Comparison of ENCODE assay signal across 17 mouse cellular contexts in the genomic region with DNA sequence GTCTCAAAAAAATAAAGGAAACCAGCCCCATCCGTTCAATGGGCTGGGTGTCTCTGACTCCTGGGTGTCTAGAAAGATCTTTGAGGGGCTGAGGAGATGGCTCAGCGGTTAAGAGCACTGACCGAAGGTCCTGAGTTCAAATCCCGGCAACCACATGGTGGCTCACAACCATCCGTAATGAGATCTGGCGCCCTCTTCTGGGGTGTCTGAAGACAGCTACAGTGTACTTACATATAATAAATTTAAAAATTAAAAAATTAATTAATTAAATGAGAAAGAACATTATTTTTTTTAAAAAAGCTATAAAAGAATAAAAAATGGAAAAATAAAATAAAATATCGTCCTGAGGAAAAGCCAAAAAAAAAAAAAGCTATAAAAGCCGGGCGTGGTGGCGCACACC. TPM values are rescaled to one million over a fixed set of nuclear protein-coding genes. Genes with fewer than 3 reads are reported as not detected.
DNase-seq lines count a peak whose midpoint lies in the region; ATAC-seq and TF ChIP-seq lines count a peak whose summit lies in the region.
"Not testable (repeated sequence)": the region's sequence is repeated elsewhere in the genome, so short reads cannot be mapped to it uniquely, and the experiment has no call there.
"Had no signal": no experiment of that assay in that cellular context is flagged by ENCODE, and none has a peak within 500 bp of the region (broad histone marks: within the 10 kb centered on the region; RNA-seq: fewer than 3 reads in every experiment).

No protein-coding gene starts in this region.

- not testable (repeated sequence) for H3K4me3 ChIP-seq in E14TG2a.4 (replicated peaks; ENCODE audit: low read length); gastrocnemius, adult 2 months; heart, adult 2 months; kidney, postnatal 0 days (replicated peaks; ENCODE audit: low read depth, low read length); layer of hippocampus, adult 2 months; left cerebral cortex, adult 2 months

- not testable (repeated sequence) for H3K4me2 ChIP-seq in kidney, postnatal 0 days (ENCODE audit: low read length)

- H3K4me1 ChIP-seq in E14TG2a.4 (replicated peaks; ENCODE audit: low read depth, low read length): peaks cover 50% of the 10 kb centered on the region
- not testable (repeated sequence) for H3K4me1 ChIP-seq in heart, adult 2 months (ENCODE audit: control insufficient read depth, insufficient read depth, low read length); kidney, postnatal 0 days (replicated peaks; ENCODE audit: insufficient read depth, low read length)

- WGBS in heart, adult 2 months: 86% methylated on average over 10 of the region's 10 CpGs
- WGBS in kidney, postnatal 0 days: 92% methylated on average over 10 of the region's 10 CpGs

- not testable (repeated sequence) for H3K27ac ChIP-seq in gastrocnemius, adult 2 months; heart, adult 2 months; kidney, postnatal 0 days; layer of hippocampus, adult 2 months; left cerebral cortex, adult 2 months

- peak; percentile 10; the same call in 1 of the 2 replicates for TF ChIP-seq CTCF in E14TG2a.4 (conservative IDR thresholded peaks at IDR 0.05; ENCODE audit: low read length)
- peak; percentile 36 for TF ChIP-seq CTCF in gastrocnemius, adult 2 months (IDR thresholded peaks at IDR 0.05)
- TF ChIP-seq CTCF in heart, adult 2 months (IDR thresholded peaks at IDR 0.05): peak; percentile 51
- 0 out of 2 replicates have a peak, but pooled peaks have one; percentile 12 for TF ChIP-seq CTCF in kidney, postnatal 0 days (IDR thresholded peaks at IDR 0.05; ENCODE audit: low read depth)
- TF ChIP-seq CTCF in layer of hippocampus, adult 2 months (conservative IDR thresholded peaks at IDR 0.05): peak; percentile 63
- TF ChIP-seq CTCF in left cerebral cortex, adult 2 months (IDR thresholded peaks at IDR 0.05): peak; percentile 29

- not testable (repeated sequence) for H3K27me3 ChIP-seq in E14TG2a.4 (ENCODE audit: insufficient read depth, low read length); heart, adult 2 months (ENCODE audit: control insufficient read depth, insufficient read depth, low read length); kidney, postnatal 0 days (ENCODE audit: insufficient read depth, low read length)

- TF ChIP-seq EP300 in heart, adult 2 months (IDR thresholded peaks at IDR 0.05; ENCODE audit: insufficient read depth, low read depth, low read length): not testable (repeated sequence)

- ATAC-seq in kidney, postnatal 0 days (replicated peaks; ENCODE audit: low FRiP score, low read depth): not testable (repeated sequence)

- H3K79me2 ChIP-seq in heart, adult 2 months (replicated peaks; ENCODE audit: control insufficient read depth, insufficient read depth, low read length): not testable (repeated sequence)

- peaks cover 33% of the 10 kb centered on the region for H3K36me3 ChIP-seq in E14TG2a.4 (ENCODE audit: insufficient read depth, low read length)
- H3K36me3 ChIP-seq in heart, adult 2 months (ENCODE audit: control insufficient read depth, insufficient read depth, low read length); kidney, postnatal 0 days (ENCODE audit: insufficient read depth, low read length): not testable (repeated sequence)

- H3K9me3 ChIP-seq in E14TG2a.4 (ENCODE audit: low read length); kidney, postnatal 0 days (replicated peaks; ENCODE audit: low read length): not testable (repeated sequence)

- DNase-seq in cerebellum, adult 9-10 months: peak; percentile 7
- DNase-seq in gastrocnemius, adult 2 months; heart, adult 2 months; kidney, postnatal 0 days (ENCODE audit: low spot score); layer of hippocampus, adult 2 months (ENCODE audit: low spot score in 2 of 2); left cerebral cortex, adult 2 months (ENCODE audit: extremely low spot score in 1 of 2, low spot score in 2 of 2): not testable (repeated sequence)

- intact Hi-C loops in gastrocnemius, adult 2 months (cut with DNase I): not testable (repeated sequence)
- intact Hi-C loops in heart, adult 2 months (cut with DNase I): loop anchor here (5.0 kb wide), 1 partner anchor 272 kb away; no protein-coding TSS in a partner anchor
- intact Hi-C loops in left cerebral cortex, adult 2 months (cut with DNase I): loop anchor here (5.0 kb wide), 2 partner anchors 128 to 277 kb away; no protein-coding TSS in a partner anchor

- not testable (repeated sequence) for H3K9ac ChIP-seq in heart, adult 2 months (ENCODE audit: low read depth, low read length); kidney, postnatal 0 days (ENCODE audit: low read depth, low read length)

- TF ChIP-seq POLR2A in heart, adult 2 months (IDR thresholded peaks at IDR 0.05; ENCODE audit: insufficient read depth, low read depth, low read length): not testable (repeated sequence)

RNA-seq across cellular contexts. Expression of a gene that starts 2.2 kb away (rescaled TPM):
- 10 to 100 TPM; 15.3 to 25.0 TPM for total RNA-seq in gastrocnemius, adult 2 months (2021)
- 10 to 100 TPM; 50.5 to 56.9 TPM for total RNA-seq in heart, adult 2 months (2021)
- polyA plus RNA-seq in heart, adult 2 months (2012; rRNA removed): 51.5 and 64.3 TPM in 2 replicates
- 14.2 and 15.0 TPM in 2 replicates for polyA plus RNA-seq in kidney, postnatal 0 days (2015; fragmentation: Nextera tagmentation; extraction: Ambion mirVana)
- total RNA-seq in layer of hippocampus, adult 2 months (2021): 100 to 1,000 TPM; 339 to 358 TPM
- total RNA-seq in left cerebral cortex, adult 2 months (2021): 100 to 1,000 TPM; 406 to 408 TPM
- total RNA-seq: G1E, MEL had no signal
- polyA plus RNA-seq: G1E had no signal

RNA-seq across cellular contexts. Expression of a gene that starts 23.3 kb away (rescaled TPM):
- 1 to 10 TPM; 1.6 to 2.4 TPM for total RNA-seq in gastrocnemius, adult 2 months (2021)
- 1 to 10 TPM; 1.5 to 2.3 TPM for total RNA-seq in heart, adult 2 months (2021)
- 1.2 and 1.3 TPM in 2 replicates for polyA plus RNA-seq in heart, adult 2 months (2012; rRNA removed)
- polyA plus RNA-seq in kidney, postnatal 0 days (2015; fragmentation: Nextera tagmentation; extraction: Ambion mirVana): not detected in 2 replicates
- under 1 TPM; 0.34 to 0.61 TPM for total RNA-seq in layer of hippocampus, adult 2 months (2021)
- total RNA-seq in left cerebral cortex, adult 2 months (2021): under 1 TPM; 0.14 to 0.51 TPM
- total RNA-seq: adrenal gland, adult 18-20 months; adrenal gland, adult 2 months; adrenal gland, postnatal 14 days; adrenal gland, postnatal 25 days; adrenal gland, postnatal 36 days; CH12.LX; MEL had no signal
- polyA plus RNA-seq: C2C12, G1E, Patski had no signal

Comparison
In these comparisons a context has a peak if more than half of its experiments do, and no peak if none do; other contexts are left out.
1. CTCF ChIP-seq: peak in every context shown above with its lines; median percentile 63 in layer of hippocampus, adult 2 months; 51 in heart, adult 2 months; 36 in gastrocnemius, adult 2 months; 29 in left cerebral cortex, adult 2 months; 12 in kidney, postnatal 0 days; 10 in E14TG2a.4.
2. RNA of a gene that starts 2.2 kb away (total RNA-seq): 406 to 408 TPM in left cerebral cortex, adult 2 months and 339 to 358 TPM in layer of hippocampus, adult 2 months; 50.5 to 56.9 TPM in heart, adult 2 months and 15.3 to 25.0 TPM in gastrocnemius, adult 2 months; every median in the first group is over 4 times any median in the second.